Mouse (Mus musculus) forebrain, embryonic 11.5 days (tissue): ENCODE data around the gene Gm20481. TPM values are rescaled to one million over a fixed set of nuclear protein-coding genes. Genes with fewer than 3 reads are reported as not detected.
A peak's percentile ranks its signal among the peaks of the same experiment; 100 is the strongest.
"Not testable (repeated sequence)": the region's sequence is repeated elsewhere in the genome, so short reads cannot be mapped to it uniquely, and the experiment has no call there.

Experiments used
- ATAC-seq: fragments of 200-750 bp; cut with Nextera tagmentation; replicated peaks from 2 replicates; pipeline ENCODE4 v1.8.0; 2017; ENCODE audit warnings: moderate TSS enrichment; ENCODE audit not compliant: low FRiP score
- DNase-seq: peaks from one replicate; pipeline ENCODE4 v3.0.0-alpha.2; 2017; ENCODE audit warnings: low spot score
- H3K27ac ChIP-seq: fragments of 300-500 bp; sonication (generic); 2 replicates; pipeline ENCODE4 v1.5.1; 2014; ENCODE audit warnings: low read depth, low read length
- H3K27me3 ChIP-seq: fragments of 300-500 bp; sonication (generic); 2 replicates; pipeline ENCODE4 v1.6.1; 2014; ENCODE audit warnings: mild to moderate bottlenecking, low read length, mixed read lengths; ENCODE audit not compliant: control insufficient read depth, insufficient read depth
- H3K36me3 ChIP-seq: fragments of 300-500 bp; sonication (generic); 2 replicates; pipeline ENCODE4 v1.6.1; 2014; ENCODE audit warnings: mild to moderate bottlenecking, low read length, moderate library complexity, mixed read lengths; ENCODE audit not compliant: control insufficient read depth, insufficient read depth
- H3K4me1 ChIP-seq: fragments of 300-500 bp; sonication (generic); replicated peaks from 2 replicates; pipeline ENCODE4 v1.6.1; 2014; ENCODE audit warnings: low read length, mixed read lengths; ENCODE audit not compliant: control insufficient read depth, insufficient read depth
- H3K4me2 ChIP-seq: fragments of 300-500 bp; sonication (generic); 2 replicates; pipeline ENCODE4 v1.6.1; 2014; ENCODE audit warnings: low read depth, mild to moderate bottlenecking, low read length, moderate library complexity, mixed read lengths; ENCODE audit not compliant: severe bottlenecking
- H3K4me3 ChIP-seq: fragments of 300-500 bp; sonication (generic); 2 replicates; pipeline ENCODE4 v1.5.1; 2014; ENCODE audit warnings: low read depth, low read length
- H3K9ac ChIP-seq: fragments of 300-500 bp; sonication (generic); 2 replicates; pipeline ENCODE4 v1.6.1; 2014; ENCODE audit warnings: low read length
- H3K9me3 ChIP-seq: fragments of 300-500 bp; sonication (generic); 2 replicates; pipeline ENCODE4 v1.6.1; 2016; ENCODE audit warnings: low read length, mixed read lengths; ENCODE audit not compliant: control insufficient read depth
- WGBS: fragments of 180-500 bp; shearing (Covaris S2); extraction: QIAGEN DNeasy Blood & Tissue Kit; methylation state at CpG from one replicate; pipeline ENCODE4 v1.1.7; 2014; 5-methylcytosine and 5-hydroxymethylcytosine counted together
- polyA plus RNA-seq: library from polyadenylated mRNA; unstranded; fragments of >200 nt; fragmentation: Nextera tagmentation; extraction: Ambion mirVana; gene quantifications from 2 replicates; pipeline ENCODE4 v1.2.1, GENCODE M21; 2014

Gene Gm20481
- polyA plus RNA-seq, 1 experiment from 2014 or later = not detected

DNA sequence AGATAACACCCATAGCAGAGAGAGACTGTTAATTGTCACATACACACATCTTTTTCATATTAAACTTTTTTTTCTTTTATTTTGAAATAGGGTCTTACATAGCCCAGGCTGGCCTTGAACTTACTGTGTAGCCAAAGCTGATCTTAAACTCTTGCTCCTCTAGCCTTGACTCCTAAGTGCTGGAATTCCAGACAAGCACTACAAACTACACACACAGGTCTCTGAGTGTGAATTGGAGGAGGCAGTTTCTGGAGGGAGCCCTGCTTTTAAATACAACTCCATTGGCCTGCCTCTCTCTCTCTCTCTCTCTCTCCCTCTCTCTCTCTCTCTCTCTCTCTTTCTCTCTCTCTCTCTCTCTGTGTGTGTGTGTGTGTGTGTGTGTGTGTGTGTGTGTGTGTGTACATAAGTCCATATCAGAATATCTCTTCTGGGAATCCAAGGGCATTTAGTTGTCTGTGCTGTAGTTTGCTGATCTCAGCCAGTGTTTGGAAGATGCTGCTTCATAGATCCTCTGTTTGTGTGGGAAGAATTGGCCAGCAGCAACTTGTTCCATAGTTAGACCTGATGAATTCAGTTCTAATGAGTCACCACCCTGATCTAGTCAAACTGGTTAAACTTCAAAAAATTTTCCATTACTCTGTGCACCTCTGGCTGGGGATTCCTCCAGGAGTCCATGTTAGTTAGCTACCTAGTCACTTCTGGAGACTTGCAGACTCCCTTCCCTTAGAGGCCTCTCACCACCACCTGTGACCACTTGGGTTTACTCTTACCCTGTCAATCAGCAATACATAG is 8.8 kb upstream of the Gm20481 start:
- DNase-seq (no peak), ATAC-seq (no peak)
- Histone ChIP-seq H3K27ac (no peak overlapping the region), H3K9me3 (no peaks in the 10 kb centered on the region), H3K9ac (no peak overlapping the region), H3K4me2 (no peak overlapping the region), H3K4me1 (peaks cover 6% of the 10 kb centered on the region; the same call in 1 of the 2 replicates), H3K4me3 (no peak overlapping the region), H3K27me3 (peaks cover 4% of the 10 kb centered on the region; the same call in 1 of the 2 replicates), H3K36me3 (no peaks in the 10 kb centered on the region)

DNA sequence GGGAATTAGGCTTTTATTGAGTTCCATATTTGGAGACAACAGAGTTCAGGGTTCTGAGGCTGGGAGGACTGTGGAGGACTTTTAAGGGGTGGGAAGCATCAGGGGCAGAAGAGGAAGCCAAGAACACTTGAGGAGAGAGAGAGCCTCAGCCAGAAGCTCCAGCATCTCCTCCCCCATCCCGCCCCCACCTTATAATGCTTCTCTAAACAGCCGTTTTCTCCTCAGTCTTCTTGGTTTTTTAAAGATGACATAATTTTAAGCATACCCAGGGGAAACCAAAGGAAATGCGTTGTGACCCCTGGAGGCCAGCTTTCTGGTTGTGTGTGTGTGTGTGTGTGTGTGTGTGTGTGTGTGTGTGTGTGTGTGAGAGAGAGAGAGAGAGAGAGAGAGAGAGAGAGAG is 7.6 kb upstream of the Gm20481 start:
- 19% methylated on average over 3 of the region's 3 CpGs for WGBS
- H3K36me3 ChIP-seq = no peaks in the 10 kb centered on the region
- H3K9ac ChIP-seq = no peak overlapping the region
- no peak overlapping the region for H3K4me3 ChIP-seq
- H3K27me3 ChIP-seq = no peaks in the 10 kb centered on the region
- H3K27ac ChIP-seq = no peak overlapping the region
- DNase-seq = no peak
- no peaks in the 10 kb centered on the region for H3K9me3 ChIP-seq
- peaks cover 6% of the 10 kb centered on the region; the same call in 1 of the 2 replicates for H3K4me1 ChIP-seq
- H3K4me2 ChIP-seq = no peak overlapping the region
- no peak for ATAC-seq

DNA sequence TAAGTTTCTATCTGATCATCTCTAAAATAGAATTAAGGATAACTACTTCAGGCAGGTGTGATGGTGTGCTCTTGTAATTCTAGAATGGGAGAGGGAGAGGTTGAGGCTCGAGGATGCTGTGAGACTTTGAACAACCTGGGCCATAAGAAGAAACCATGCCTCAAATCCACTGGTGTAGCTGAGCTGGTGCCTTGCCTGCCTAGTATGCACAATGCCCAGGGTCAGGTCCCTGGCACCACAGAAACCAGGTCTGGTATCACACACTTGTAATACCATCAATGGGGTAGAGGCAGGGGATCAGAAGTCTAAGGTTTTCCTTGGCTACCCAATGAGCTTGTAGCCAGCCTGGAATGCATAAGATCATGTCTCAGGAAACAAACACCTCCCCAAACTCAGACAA is 6.9 kb upstream of the Gm20481 start:
- Histone ChIP-seq H3K27me3 (peaks cover under 1% of the 10 kb centered on the region; the same call in 1 of the 2 replicates), H3K9me3 (no peaks in the 10 kb centered on the region), H3K36me3 (no peaks in the 10 kb centered on the region), H3K4me1 (peaks cover 6% of the 10 kb centered on the region; the same call in 1 of the 2 replicates), H3K9ac (no peak overlapping the region), H3K4me2 (no peak overlapping the region), H3K27ac (no peak overlapping the region), H3K4me3 (no peak overlapping the region)
- no peak for ATAC-seq
- no peak for DNase-seq
- WGBS = 59% methylated on average over 1 of the region's 1 CpGs

DNA sequence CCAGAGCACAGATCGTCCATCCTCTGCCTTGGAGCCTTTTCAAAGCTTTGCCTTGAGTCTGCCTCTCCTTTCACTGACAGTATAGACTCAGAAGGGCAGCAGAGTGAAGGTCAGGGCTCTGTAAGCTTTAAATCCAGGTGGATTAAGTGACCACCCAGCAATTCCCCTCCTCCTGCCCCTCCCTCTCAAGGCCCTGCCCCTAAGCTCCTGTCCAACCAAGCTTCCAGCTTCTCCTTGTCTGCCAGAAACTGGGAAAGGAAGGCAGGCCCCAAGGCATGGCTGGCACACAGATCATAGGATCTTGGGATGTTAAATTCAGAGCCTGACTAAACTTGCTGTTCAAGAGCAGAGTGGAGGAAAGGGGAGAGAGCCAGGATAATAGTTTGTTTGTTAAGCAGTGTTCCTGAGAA is 5.1 kb upstream of the Gm20481 start:
- DNase-seq (no peak), ATAC-seq (no peak)
- Histone ChIP-seq H3K9me3 (no peaks in the 10 kb centered on the region), H3K4me2 (no peak overlapping the region), H3K4me1 (peaks cover 6% of the 10 kb centered on the region; the same call in 1 of the 2 replicates), H3K36me3 (no peaks in the 10 kb centered on the region), H3K9ac (no peak overlapping the region), H3K27me3 (peaks cover 18% of the 10 kb centered on the region), H3K4me3 (no peak overlapping the region), H3K27ac (no peak overlapping the region)
- WGBS = 13% methylated on average over 1 of the region's 1 CpGs

DNA sequence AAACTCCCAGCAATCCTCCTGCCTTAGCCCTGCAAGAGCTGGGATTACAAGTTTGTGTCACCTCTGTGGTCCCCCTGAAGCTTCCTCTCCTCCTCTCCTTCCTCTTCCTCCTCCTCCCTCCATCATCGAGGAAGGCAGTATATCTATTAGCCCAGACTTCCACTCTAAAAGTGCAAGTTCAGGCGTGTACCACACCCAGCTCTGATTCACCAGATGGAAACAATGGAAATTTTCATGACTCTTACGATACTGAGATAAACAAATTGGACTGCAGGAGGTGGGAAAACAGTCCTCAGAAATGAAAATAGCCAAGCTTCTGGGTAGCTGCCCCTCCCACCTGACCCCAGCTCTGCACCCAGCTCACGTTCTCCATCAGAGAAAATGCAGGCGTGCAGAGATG is 4.1 kb upstream of the Gm20481 start:
- H3K36me3 ChIP-seq = no peaks in the 10 kb centered on the region
- no peaks in the 10 kb centered on the region for H3K9me3 ChIP-seq
- H3K9ac ChIP-seq = no peak overlapping the region
- DNase-seq = no peak
- ATAC-seq = no peak
- no peak overlapping the region for H3K27ac ChIP-seq
- no peak overlapping the region for H3K4me2 ChIP-seq
- WGBS = 78% methylated on average over 5 of the region's 5 CpGs
- no peak overlapping the region for H3K4me3 ChIP-seq
- H3K4me1 ChIP-seq = no peaks in the 10 kb centered on the region
- peaks cover 20% of the 10 kb centered on the region for H3K27me3 ChIP-seq

DNA sequence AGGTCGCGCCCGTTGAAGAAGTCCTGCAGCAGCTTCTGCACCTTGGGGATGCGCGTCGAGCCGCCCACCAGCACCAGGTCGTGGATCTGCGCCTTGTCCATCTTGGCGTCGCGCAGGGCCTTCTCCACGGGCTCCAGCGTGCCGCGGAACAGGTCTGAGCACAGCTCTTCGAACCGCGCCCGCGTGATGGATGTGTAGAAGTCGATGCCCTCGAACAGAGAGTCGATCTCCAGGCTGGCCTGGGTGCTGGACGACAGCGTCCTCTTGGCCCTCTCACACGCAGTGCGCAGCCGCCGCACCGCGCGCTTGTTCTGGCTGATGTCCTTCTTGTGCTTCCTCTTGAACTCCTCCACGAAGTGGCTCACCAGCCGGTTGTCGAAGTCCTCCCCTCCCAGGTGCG is 1.1 kb downstream of the Gm20481 start:
- not testable (repeated sequence) for H3K4me3 ChIP-seq, DNase-seq
- H3K27me3 ChIP-seq = peaks cover 20% of the 10 kb centered on the region

DNA sequence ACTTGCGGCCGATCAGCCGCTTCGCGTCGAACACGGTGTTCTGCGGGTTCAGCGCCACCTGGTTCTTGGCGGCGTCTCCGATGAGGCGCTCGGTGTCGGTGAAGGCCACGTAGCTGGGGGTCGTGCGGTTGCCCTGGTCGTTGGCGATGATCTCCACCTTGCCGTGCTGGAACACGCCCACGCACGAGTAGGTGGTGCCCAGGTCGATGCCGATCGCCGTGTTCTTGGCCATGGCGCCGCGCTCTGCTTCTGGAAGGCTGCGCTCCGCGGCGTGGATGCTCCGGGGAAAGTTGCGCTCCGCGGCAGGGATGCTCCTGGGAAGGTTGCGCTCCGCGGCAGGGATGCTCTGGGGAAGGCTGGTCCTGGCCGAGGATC is 2.0 kb downstream of the Gm20481 start:
- peak overlapping the region; percentile 32 for H3K4me3 ChIP-seq
- 3% methylated on average over 18 of the region's 43 CpGs for WGBS
- H3K27me3 ChIP-seq = peaks cover 20% of the 10 kb centered on the region

More for the DNA sequence above, 1.1 kb downstream of the Gm20481 start:
- not testable (repeated sequence) for H3K27ac ChIP-seq, H3K9ac ChIP-seq, H3K4me1 ChIP-seq, H3K36me3 ChIP-seq, H3K9me3 ChIP-seq, ATAC-seq, H3K4me2 ChIP-seq
- WGBS = 36% methylated on average over 11 of the region's 37 CpGs

DNA sequence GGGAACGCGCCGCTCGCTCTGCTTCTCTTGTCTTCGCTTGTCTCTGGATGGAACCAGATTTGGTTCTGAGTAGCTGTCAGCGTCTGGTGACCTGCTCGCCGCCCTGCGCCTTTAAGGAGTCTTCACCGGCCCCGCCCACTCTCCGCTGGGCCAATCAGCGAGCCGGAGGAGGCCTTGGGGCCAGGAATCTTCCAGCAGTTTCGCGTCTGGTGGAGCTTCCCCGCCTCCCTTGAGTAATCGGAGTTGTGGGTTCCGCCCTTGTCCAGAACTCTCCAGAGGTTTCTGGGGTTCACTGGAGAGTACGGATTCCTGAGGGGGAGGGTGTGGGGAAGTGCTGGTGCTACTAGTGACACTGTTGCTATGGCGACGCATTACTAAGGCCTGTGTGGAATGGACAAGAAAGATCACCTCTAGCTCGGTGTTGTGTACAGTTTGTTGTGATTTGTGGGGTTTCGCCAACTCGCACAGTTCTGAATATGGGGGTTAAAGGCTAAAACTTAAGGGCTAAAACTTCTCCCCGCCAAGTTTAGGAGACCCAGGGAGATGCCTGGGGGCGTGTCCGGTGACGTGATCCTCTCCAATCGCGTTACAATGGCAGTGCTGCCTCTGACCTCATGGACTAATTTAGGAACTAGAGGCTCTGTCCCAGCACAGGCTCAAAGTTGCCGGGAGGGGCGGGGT is 2.5 kb downstream of the Gm20481 start, which contains the start of the genes Hspa1a and Hspa1l:
Hspa1a (minus strand) TSS at position 88 of the 681 bp plus-strand sequence.
Hspa1l (plus strand) TSS at position 635 of the 681 bp plus-strand sequence.
- not testable (repeated sequence) for H3K36me3 ChIP-seq, H3K27ac ChIP-seq, H3K4me1 ChIP-seq, H3K9me3 ChIP-seq
- peak; percentile 81 for DNase-seq
- Histone ChIP-seq H3K9ac (peak within 1 kb of the TSS; percentile 41), H3K4me2 (peak within 1 kb of the TSS; percentile 79), H3K27me3 (peaks cover 20% of the 10 kb centered on the region), H3K4me3 (peak within 1 kb of the TSS; percentile 32)
- WGBS = under 1% methylated on average over 28 of the region's 33 CpGs
- peak; percentile 94 for ATAC-seq

More for the DNA sequence above, 2.0 kb downstream of the Gm20481 start:
- H3K4me2 ChIP-seq = peak overlapping the region; percentile 79
- not testable (repeated sequence) for H3K9ac ChIP-seq, H3K27ac ChIP-seq, DNase-seq, H3K36me3 ChIP-seq, H3K9me3 ChIP-seq, H3K4me1 ChIP-seq
- ATAC-seq = peak; percentile 43; the same call in 1 of the 2 replicates
